Mouse (Mus musculus) liver, adult 2 months (tissue): ENCODE results near the gene Entpd2. TPM values are rescaled to one million over a fixed set of nuclear protein-coding genes. Genes with fewer than 3 reads are reported as not detected.

Experiments
- DNase-seq: peaks from one replicate; pipeline ENCODE4 v3.0.0-alpha.2; 2011; ENCODE audit warnings: low read depth, low spot score; ENCODE audit errors: extremely low read depth
- H3K27ac ChIP-seq: fragments of 200-500 bp; replicated peaks from 2 replicates; pipeline ENCODE4 v1.5.1; 2012; ENCODE audit warnings: low read depth, mild to moderate bottlenecking, control low read depth, inconsistent platforms, low read length; ENCODE audit not compliant: insufficient read depth
- H3K27me3 ChIP-seq: fragments of 200-500 bp; 2 replicates; pipeline ENCODE4 v1.6.1; 2012; ENCODE audit warnings: mild to moderate bottlenecking, moderate library complexity, low read length, inconsistent platforms; ENCODE audit not compliant: control insufficient read depth, insufficient read depth
- H3K36me3 ChIP-seq: fragments of 200-500 bp; 2 replicates; pipeline ENCODE4 v1.6.1; 2012; ENCODE audit warnings: low read length, inconsistent platforms; ENCODE audit not compliant: control insufficient read depth, insufficient read depth
- H3K4me1 ChIP-seq: fragments of 200-500 bp; 2 replicates; pipeline ENCODE4 v1.6.1; 2011; ENCODE audit warnings: low read length; ENCODE audit not compliant: control insufficient read depth, insufficient read depth
- H3K4me3 ChIP-seq: fragments of 200-500 bp; 2 replicates; pipeline ENCODE4 v1.5.1; 2011; ENCODE audit warnings: low read depth, mild to moderate bottlenecking, control low read depth, low read length, moderate library complexity; ENCODE audit not compliant: insufficient read depth
- H3K79me2 ChIP-seq: fragments of 200-500 bp; 2 replicates; pipeline ENCODE4 v1.6.1; 2012; ENCODE audit warnings: inconsistent platforms, mild to moderate bottlenecking, low read length, moderate library complexity; ENCODE audit not compliant: control insufficient read depth, insufficient read depth
- H3K9ac ChIP-seq: fragments of 200-500 bp; 2 replicates; pipeline ENCODE4 v1.6.1; 2012; ENCODE audit warnings: low read depth, mild to moderate bottlenecking, control low read depth, inconsistent platforms, low read length
- CTCF ChIP-seq: fragments of 200-500 bp; IDR thresholded peaks from 2 replicates; pipeline ENCODE4 v1.5.1; 2011; ENCODE audit warnings: low read depth, low read length, control low read depth
- POLR2A ChIP-seq: fragments of 200-500 bp; IDR thresholded peaks from 2 replicates; pipeline ENCODE4 v1.6.1; 2011; ENCODE audit warnings: low read length, control low read depth; ENCODE audit not compliant: insufficient read depth; ENCODE audit errors: extremely low read depth
- WGBS: fragments of 180-500 bp; shearing (Covaris S2); methylation state at CpG from one replicate; pipeline ENCODE4 v1.1.7; 2018; 5-methylcytosine and 5-hydroxymethylcytosine counted together
- polyA plus RNA-seq: library from polyadenylated mRNA; depleted of rRNA; stranded (reverse); fragments of >200 nt; gene quantifications from 2 replicates; pipeline ENCODE4 v1.2.3, GENCODE M21; 2012
- total RNA-seq: library from RNA; depleted of rRNA; stranded (reverse); fragments of >200 nt; gene quantifications from 2 replicates; pipeline ENCODE4 v1.2.3, GENCODE M21; 2014

Entpd2 gene
- total and polyA plus RNA-seq, 2 experiments = 0.92 to 9.7 TPM

DNA sequence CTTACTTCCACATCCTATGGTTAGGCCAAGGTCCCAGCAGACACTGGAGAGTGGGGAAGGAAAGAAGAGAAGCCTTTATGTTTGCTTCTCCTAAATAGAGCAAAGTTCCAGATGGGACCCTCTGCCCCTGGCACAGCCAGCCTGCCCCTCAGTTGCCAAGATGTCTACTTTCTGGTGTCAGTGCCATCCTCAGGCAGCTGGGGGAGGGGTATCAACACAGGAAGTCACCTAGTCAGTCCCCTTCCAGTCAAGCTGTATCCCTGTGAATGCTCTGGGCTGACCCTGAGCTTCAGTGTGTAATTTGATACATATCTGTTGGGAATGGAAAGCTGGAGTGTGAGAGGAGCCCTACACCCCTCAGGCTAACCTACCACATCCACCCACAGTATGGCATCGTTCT lies 1.3 kb downstream of the Entpd2 start:
- no peak overlapping the region for H3K27ac ChIP-seq
- H3K79me2 ChIP-seq = no peaks in the 10 kb centered on the region
- peaks cover 3% of the 10 kb centered on the region; the same call in 1 of the 2 replicates for H3K4me1 ChIP-seq
- no peaks in the 10 kb centered on the region for H3K27me3 ChIP-seq
- no peaks in the 10 kb centered on the region for H3K36me3 ChIP-seq
- no peak for DNase-seq
- 82% methylated on average over 1 of the region's 1 CpGs for WGBS
- H3K4me3 ChIP-seq = no peak overlapping the region
- H3K9ac ChIP-seq = no peak overlapping the region
- TF ChIP-seq CTCF = no peak
- TF ChIP-seq POLR2A = no peak

GRCm38 (mm10) chr2:25398065-25398464 lies 2.4 kb downstream of the Entpd2 start:
- Histone ChIP-seq H3K27me3 (peaks cover 3% of the 10 kb centered on the region), H3K4me3 (no peak overlapping the region), H3K9ac (no peak overlapping the region), H3K79me2 (no peaks in the 10 kb centered on the region), H3K4me1 (peaks cover 3% of the 10 kb centered on the region; the same call in 1 of the 2 replicates), H3K36me3 (no peaks in the 10 kb centered on the region), H3K27ac (no peak overlapping the region)
- 89% methylated on average over 7 of the region's 7 CpGs for WGBS
- DNase-seq = no peak
- no peak for TF ChIP-seq CTCF
- no peak for TF ChIP-seq POLR2A

DNA sequence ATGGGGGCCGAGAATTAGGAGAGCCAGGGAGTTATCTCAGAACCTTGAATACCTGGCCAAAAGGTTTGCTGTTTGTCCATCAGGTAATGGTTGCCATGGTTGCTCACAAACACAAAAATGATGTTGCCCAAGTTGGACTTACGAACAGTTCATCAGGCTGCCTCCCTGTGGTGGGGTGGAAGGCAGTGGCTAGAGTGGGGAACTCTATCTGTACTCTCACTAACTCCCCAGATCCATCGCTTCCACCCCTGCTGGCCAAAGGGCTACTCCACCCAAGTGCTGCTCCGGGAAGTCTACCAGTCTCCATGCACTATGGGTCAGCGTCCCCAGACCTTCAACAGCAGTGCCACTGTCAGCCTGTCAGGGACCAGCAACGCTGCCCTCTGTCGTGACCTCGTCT lies 3.4 kb downstream of the Entpd2 start, which contains the start of gene Npdc1:
Gene Npdc1 (plus strand): TSS at position 301 of the 400 bp plus-strand sequence.
- no peak for TF ChIP-seq CTCF
- no peak for TF ChIP-seq POLR2A

GRCm38 (mm10) chr2:25400291-25400690 lies 4.6 kb downstream of the Entpd2 start:
- no peak overlapping the region for H3K9ac ChIP-seq
- no peak overlapping the region for H3K27ac ChIP-seq
- no peak for DNase-seq
- no peaks in the 10 kb centered on the region for H3K36me3 ChIP-seq
- TF ChIP-seq POLR2A (no peak), CTCF (no peak)
- WGBS = 29% methylated on average over 16 of the region's 16 CpGs
- peaks cover 3% of the 10 kb centered on the region; the same call in 1 of the 2 replicates for H3K4me1 ChIP-seq
- H3K27me3 ChIP-seq = peaks cover 6% of the 10 kb centered on the region
- no peak overlapping the region for H3K4me3 ChIP-seq
- no peaks in the 10 kb centered on the region for H3K79me2 ChIP-seq

More for the DNA sequence above, 3.4 kb downstream of the Entpd2 start, which contains the start of gene Npdc1:
- Histone ChIP-seq H3K36me3 (no peaks in the 10 kb centered on the region), H3K4me3 (no peak within 1 kb of the TSS), H3K27me3 (peaks cover 6% of the 10 kb centered on the region), H3K79me2 (no peaks in the 10 kb centered on the region), H3K4me1 (peaks cover 3% of the 10 kb centered on the region; the same call in 1 of the 2 replicates), H3K9ac (no peak within 1 kb of the TSS), H3K27ac (no peak within 1 kb of the TSS)
- 72% methylated on average over 8 of the region's 8 CpGs for WGBS
- DNase-seq = no peak

DNA sequence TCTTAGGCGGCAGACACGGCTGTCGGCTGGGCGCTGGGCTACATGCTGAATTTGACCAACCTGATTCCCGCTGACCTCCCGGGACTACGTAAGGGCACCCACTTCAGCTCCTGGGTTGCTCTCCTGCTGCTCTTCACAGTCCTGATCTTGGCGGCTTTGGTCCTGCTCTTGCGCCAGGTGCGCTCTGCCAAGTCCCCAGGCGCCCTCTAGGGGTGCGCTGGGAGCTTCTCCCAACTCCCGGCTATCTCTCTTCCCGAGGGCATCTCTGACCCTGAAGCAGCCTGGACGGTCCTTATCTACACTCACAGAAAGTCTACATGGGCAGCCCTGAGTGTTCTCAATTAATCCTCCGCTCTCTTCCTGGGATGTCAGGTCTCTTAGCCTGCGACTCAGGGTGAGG lies 5.1 kb downstream of the Entpd2 start:
- Histone ChIP-seq H3K27ac (no peak overlapping the region), H3K27me3 (peaks cover 6% of the 10 kb centered on the region), H3K9ac (no peak overlapping the region), H3K36me3 (no peaks in the 10 kb centered on the region), H3K4me3 (no peak overlapping the region), H3K4me1 (peaks cover 3% of the 10 kb centered on the region; the same call in 1 of the 2 replicates), H3K79me2 (no peaks in the 10 kb centered on the region)
- 7% methylated on average over 17 of the region's 17 CpGs for WGBS
- TF ChIP-seq CTCF = peak; percentile 87
- TF ChIP-seq POLR2A = no peak
- DNase-seq = peak; percentile 53

GRCm38 (mm10) chr2:25402377-25402971 lies 6.8 kb downstream of the Entpd2 start:
- no peak overlapping the region for H3K27ac ChIP-seq
- 5% methylated on average over 13 of the region's 13 CpGs for whole genome bisulfite sequencing
- H3K27me3 ChIP-seq = peaks cover 6% of the 10 kb centered on the region
- H3K4me3 ChIP-seq = peak overlapping the region; percentile 74; the same call in 1 of the 2 replicates
- TF ChIP-seq CTCF (peak; percentile 72), POLR2A (no peak)
- H3K4me1 ChIP-seq = no peaks in the 10 kb centered on the region
- H3K79me2 ChIP-seq = no peaks in the 10 kb centered on the region
- no peak overlapping the region for H3K9ac ChIP-seq
- H3K36me3 ChIP-seq = no peaks in the 10 kb centered on the region
- DNase-seq = peak; percentile 42
